Mouse (Mus musculus): ENCODE measurements around the gene D2hgdh. TPM values are rescaled to one million over a fixed set of nuclear protein-coding genes. Genes with fewer than 3 reads are reported as not detected.

The D2hgdh gene
- polyA plus RNA-seq, 1 experiment = 16.7 TPM

- Histone ChIP-seq H3K27ac (ENCODE audit: insufficient read depth, low read length) (peak within 1 kb of the TSS; percentile 75), H3K27me3 (ENCODE audit: control insufficient read depth, insufficient read depth, low read length) (no peaks in the 10 kb centered on the region), H3K4me1 (ENCODE audit: control insufficient read depth, insufficient read depth, low read length) (peaks cover 2% of the 10 kb centered on the region), H3K4me3 (replicated peaks; ENCODE audit: insufficient read depth, low read depth, low read length) (peak within 1 kb of the TSS; percentile 95)
- peak; percentile 99 to 100 for DNase-seq
- WGBS = under 1% methylated on average over 91 of the region's 94 CpGs
- TF ChIP-seq POLR2A (IDR thresholded peaks at IDR 0.05; ENCODE audit: borderline replicate concordance, insufficient read depth, low read length) = peak; percentile 56; the same call in 1 of the 2 replicates
- TF ChIP-seq CTCF (IDR thresholded peaks at IDR 0.05; ENCODE audit: borderline replicate concordance, insufficient read depth, low read depth, low read length) = peak; percentile 84
Observed at GRCm38 (mm10) chr1:93803556-93804507, 20.9 kb upstream of the D2hgdh start, which contains the start of gene Ing5. Gene Ing5 (plus strand): TSS chr1:93803965.

- Histone ChIP-seq H3K27me3 (ENCODE audit: control insufficient read depth, insufficient read depth, low read length) (no peaks in the 10 kb centered on the region), H3K4me3 (replicated peaks; ENCODE audit: insufficient read depth, low read depth, low read length) (peak overlapping the region; percentile 95), H3K27ac (ENCODE audit: insufficient read depth, low read length) (0 out of 2 replicates have a peak overlapping the region, but pooled peaks have one; percentile 51), H3K4me1 (ENCODE audit: control insufficient read depth, insufficient read depth, low read length) (peaks cover 2% of the 10 kb centered on the region)
- WGBS = 77% methylated on average over 4 of the region's 4 CpGs
- no peak for TF ChIP-seq CTCF (IDR thresholded peaks at IDR 0.05; ENCODE audit: borderline replicate concordance, insufficient read depth, low read depth, low read length)
- TF ChIP-seq POLR2A (IDR thresholded peaks at IDR 0.05; ENCODE audit: borderline replicate concordance, insufficient read depth, low read length) = no peak
- no peak for DNase-seq
Observed at GRCm38 (mm10) chr1:93804818-93805217, 19.9 kb upstream of the D2hgdh start.

GRCm38 (mm10) chr1:93805221-93805951 lies 19.3 kb upstream of the D2hgdh start:
- Histone ChIP-seq H3K4me3 (replicated peaks; ENCODE audit: insufficient read depth, low read depth, low read length) (no peak overlapping the region), H3K27ac (ENCODE audit: insufficient read depth, low read length) (no peak overlapping the region), H3K4me1 (ENCODE audit: control insufficient read depth, insufficient read depth, low read length) (peaks cover 2% of the 10 kb centered on the region), H3K27me3 (ENCODE audit: control insufficient read depth, insufficient read depth, low read length) (no peaks in the 10 kb centered on the region)
- WGBS = 65% methylated on average over 5 of the region's 5 CpGs
- peak in 1 of 2 experiments; percentile 28 for DNase-seq
- TF ChIP-seq POLR2A (IDR thresholded peaks at IDR 0.05; ENCODE audit: borderline replicate concordance, insufficient read depth, low read length) = no peak
- no peak for TF ChIP-seq CTCF (IDR thresholded peaks at IDR 0.05; ENCODE audit: borderline replicate concordance, insufficient read depth, low read depth, low read length)

GRCm38 (mm10) chr1:93808871-93809270 lies 15.8 kb upstream of the D2hgdh start:
- Histone ChIP-seq H3K4me1 (ENCODE audit: control insufficient read depth, insufficient read depth, low read length) (peaks cover 2% of the 10 kb centered on the region), H3K4me3 (replicated peaks; ENCODE audit: insufficient read depth, low read depth, low read length) (no peak overlapping the region), H3K27me3 (ENCODE audit: control insufficient read depth, insufficient read depth, low read length) (no peaks in the 10 kb centered on the region), H3K27ac (ENCODE audit: insufficient read depth, low read length) (no peak overlapping the region)
- TF ChIP-seq POLR2A (IDR thresholded peaks at IDR 0.05; ENCODE audit: borderline replicate concordance, insufficient read depth, low read length) = no peak
- TF ChIP-seq CTCF (IDR thresholded peaks at IDR 0.05; ENCODE audit: borderline replicate concordance, insufficient read depth, low read depth, low read length) = no peak
- DNase-seq = no peak
- 98% methylated on average over 4 of the region's 4 CpGs for WGBS

GRCm38 (mm10) chr1:93810011-93810410 lies 14.7 kb upstream of the D2hgdh start:
- no peak overlapping the region for H3K4me3 ChIP-seq (replicated peaks; ENCODE audit: insufficient read depth, low read depth, low read length)
- no peaks in the 10 kb centered on the region for H3K27me3 ChIP-seq (ENCODE audit: control insufficient read depth, insufficient read depth, low read length)
- H3K27ac ChIP-seq (ENCODE audit: insufficient read depth, low read length) = no peak overlapping the region
- 98% methylated on average over 3 of the region's 3 CpGs for WGBS
- no peak for DNase-seq
- H3K4me1 ChIP-seq (ENCODE audit: control insufficient read depth, insufficient read depth, low read length) = no peaks in the 10 kb centered on the region
- TF ChIP-seq POLR2A (IDR thresholded peaks at IDR 0.05; ENCODE audit: borderline replicate concordance, insufficient read depth, low read length) (no peak), CTCF (IDR thresholded peaks at IDR 0.05; ENCODE audit: borderline replicate concordance, insufficient read depth, low read depth, low read length) (no peak)

GRCm38 (mm10) chr1:93811495-93812039 lies 13.1 kb upstream of the D2hgdh start:
- H3K4me3 ChIP-seq (replicated peaks; ENCODE audit: insufficient read depth, low read depth, low read length) = no peak overlapping the region
- no peaks in the 10 kb centered on the region for H3K4me1 ChIP-seq (ENCODE audit: control insufficient read depth, insufficient read depth, low read length)
- no peak overlapping the region for H3K27ac ChIP-seq (ENCODE audit: insufficient read depth, low read length)
- peak; percentile 53 to 73 for DNase-seq
- TF ChIP-seq CTCF (IDR thresholded peaks at IDR 0.05; ENCODE audit: borderline replicate concordance, insufficient read depth, low read depth, low read length) (no peak), POLR2A (IDR thresholded peaks at IDR 0.05; ENCODE audit: borderline replicate concordance, insufficient read depth, low read length) (no peak)
- WGBS = 88% methylated on average over 8 of the region's 8 CpGs
- no peaks in the 10 kb centered on the region for H3K27me3 ChIP-seq (ENCODE audit: control insufficient read depth, insufficient read depth, low read length)

- DNase-seq = no peak
- H3K4me3 ChIP-seq (replicated peaks; ENCODE audit: insufficient read depth, low read depth, low read length) = no peak overlapping the region
- no peak overlapping the region for H3K27ac ChIP-seq (ENCODE audit: insufficient read depth, low read length)
- H3K4me1 ChIP-seq (ENCODE audit: control insufficient read depth, insufficient read depth, low read length) = no peaks in the 10 kb centered on the region
- TF ChIP-seq CTCF (IDR thresholded peaks at IDR 0.05; ENCODE audit: borderline replicate concordance, insufficient read depth, low read depth, low read length) (no peak), POLR2A (IDR thresholded peaks at IDR 0.05; ENCODE audit: borderline replicate concordance, insufficient read depth, low read length) (no peak)
- 92% methylated on average over 8 of the region's 8 CpGs for WGBS
- H3K27me3 ChIP-seq (ENCODE audit: control insufficient read depth, insufficient read depth, low read length) = no peaks in the 10 kb centered on the region
Observed at GRCm38 (mm10) chr1:93817823-93818532, 6.7 kb upstream of the D2hgdh start.

Data from cerebellum, adult 2 months (tissue).